Mouse (Mus musculus): ENCODE measurements around the gene Sgsm2.
A peak's percentile ranks its signal among the peaks of the same experiment; 100 is the strongest.

The Sgsm2 gene

GRCm38 (mm10) chr11:74880999-74881398 lies 15.9 kb downstream of the Sgsm2 start:
- no peak for DNase-seq

DNA sequence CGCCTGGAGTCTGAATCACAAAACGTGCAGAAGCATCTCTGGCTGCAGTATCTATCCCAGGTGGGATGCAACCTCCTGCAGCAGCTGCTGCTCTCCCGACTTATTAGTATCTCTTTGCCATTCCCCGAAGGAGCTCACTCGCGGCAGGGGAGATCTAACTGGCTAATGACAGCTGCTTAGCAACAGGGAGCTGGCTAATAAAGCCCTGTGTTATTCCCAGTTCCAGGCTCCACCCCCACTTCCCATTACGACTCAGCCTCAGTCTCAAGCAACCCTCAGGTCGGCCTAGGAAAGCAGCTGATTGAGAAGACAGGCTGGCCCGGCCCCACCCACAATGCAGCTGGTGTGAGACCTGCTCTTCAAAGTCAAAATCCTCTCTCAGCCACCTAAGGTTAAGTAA lies 20.1 kb downstream of the Sgsm2 start:
- DNase-seq, result peak; percentile 36

DNA sequence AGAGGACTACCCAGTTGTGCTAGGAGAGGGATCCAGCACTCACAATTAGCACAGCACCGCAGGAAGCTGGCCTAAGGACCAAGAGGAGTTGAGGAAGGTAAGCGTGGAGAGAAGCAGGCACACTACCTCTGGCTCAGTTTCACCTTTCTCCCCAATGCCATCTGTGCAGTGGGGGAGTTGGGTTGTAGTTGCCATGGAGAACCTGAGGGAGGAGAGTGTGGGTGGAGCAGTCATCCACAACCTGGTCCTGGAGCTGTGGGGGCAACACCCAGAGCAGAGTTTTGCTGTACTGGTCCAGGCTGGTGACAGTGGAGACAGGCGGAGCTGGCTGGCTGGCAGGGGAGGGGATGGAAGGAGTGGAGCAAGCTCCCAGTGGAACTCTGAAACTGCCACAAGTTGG lies 22.2 kb downstream of the Sgsm2 start:
- no peak for DNase-seq

- peak; percentile 26 for DNase-seq
Measured at GRCm38 (mm10) chr11:74870991-74871622, 25.8 kb downstream of the Sgsm2 start.

- no peak for DNase-seq
Measured at GRCm38 (mm10) chr11:74870544-74870943, 26.3 kb downstream of the Sgsm2 start.

- DNase-seq, result no peak
Measured at GRCm38 (mm10) chr11:74869603-74870002, 27.3 kb downstream of the Sgsm2 start.

DNA sequence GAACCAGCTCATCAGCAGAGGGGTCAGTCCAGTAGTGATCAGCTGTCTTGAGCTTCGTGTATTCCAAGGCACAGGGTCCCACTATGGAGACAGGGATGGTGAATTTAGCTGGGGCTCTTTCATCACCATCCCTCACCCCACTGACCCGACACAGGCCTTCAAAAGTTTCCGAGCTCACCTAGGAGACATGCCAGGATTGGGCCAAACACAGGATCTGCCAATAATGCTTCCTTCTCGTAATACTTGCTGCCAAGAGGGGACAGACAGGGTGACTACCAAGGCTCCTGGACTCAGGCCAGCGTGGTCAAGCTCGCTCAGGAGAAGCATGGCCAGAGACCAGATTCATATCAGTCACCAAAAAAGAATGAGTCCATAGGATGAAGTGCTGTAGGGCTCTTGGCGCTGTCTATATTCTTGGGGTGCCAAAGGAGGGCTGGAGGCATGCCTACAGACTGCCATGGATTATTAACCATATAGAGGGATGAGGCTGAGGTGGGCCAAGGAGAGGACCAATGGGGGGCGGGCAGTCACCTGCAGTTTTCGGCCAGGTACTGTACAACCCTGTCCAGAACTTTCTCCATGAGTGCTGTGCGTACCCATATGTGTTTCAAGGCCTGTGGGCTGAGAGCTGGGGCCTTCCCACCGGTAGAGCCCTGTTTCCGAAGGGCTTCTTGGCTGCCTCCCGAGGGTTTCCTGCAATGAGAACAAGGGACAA lies 28.7 kb downstream of the Sgsm2 start:
- no peak for DNase-seq

DNA sequence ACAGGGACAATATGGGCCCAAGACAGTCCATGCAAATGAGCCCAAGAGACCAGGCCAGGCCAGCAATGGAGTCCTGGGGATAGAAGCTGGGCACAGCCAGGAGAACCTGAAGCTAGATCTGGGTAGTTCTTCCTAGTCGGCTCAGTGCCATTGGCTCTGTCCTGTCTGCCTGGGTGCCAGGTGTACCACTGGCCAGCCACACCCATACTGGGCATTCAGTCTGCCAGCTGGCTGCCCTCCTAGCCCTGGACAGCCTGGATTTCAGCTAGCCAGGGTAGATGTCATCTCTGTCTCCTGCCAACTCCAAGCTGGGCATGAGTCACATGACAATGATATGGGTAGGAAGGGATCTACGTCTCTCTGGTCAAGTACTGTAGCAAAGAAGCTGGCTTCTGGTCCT lies 29.7 kb downstream of the Sgsm2 start:
- DNase-seq, result peak; percentile 9

GRCm38 (mm10) chr11:74866640-74867039 lies 30.2 kb downstream of the Sgsm2 start:
- DNase-seq, result peak; percentile 75

DNA sequence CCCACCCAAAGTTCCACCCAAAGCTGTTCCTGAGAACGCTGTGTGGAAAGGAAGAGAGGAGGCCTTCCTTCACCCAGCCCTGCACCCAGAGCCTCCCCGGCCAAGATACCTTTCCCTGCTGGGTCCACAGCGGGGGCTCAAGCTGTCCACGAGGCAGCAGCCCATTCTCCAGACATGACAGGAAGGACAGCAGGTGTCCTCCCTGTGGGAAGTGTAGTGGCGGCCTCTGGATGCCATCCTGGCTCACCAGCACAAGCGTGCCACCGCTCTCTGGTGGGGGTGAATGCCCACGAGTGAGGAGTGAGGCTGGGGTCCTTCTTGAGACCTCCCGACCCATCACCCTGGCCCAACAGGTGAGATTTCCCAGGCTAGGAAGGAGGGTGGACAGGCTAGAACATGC lies 31.6 kb downstream of the Sgsm2 start:
- DNase-seq, result no peak

DNA sequence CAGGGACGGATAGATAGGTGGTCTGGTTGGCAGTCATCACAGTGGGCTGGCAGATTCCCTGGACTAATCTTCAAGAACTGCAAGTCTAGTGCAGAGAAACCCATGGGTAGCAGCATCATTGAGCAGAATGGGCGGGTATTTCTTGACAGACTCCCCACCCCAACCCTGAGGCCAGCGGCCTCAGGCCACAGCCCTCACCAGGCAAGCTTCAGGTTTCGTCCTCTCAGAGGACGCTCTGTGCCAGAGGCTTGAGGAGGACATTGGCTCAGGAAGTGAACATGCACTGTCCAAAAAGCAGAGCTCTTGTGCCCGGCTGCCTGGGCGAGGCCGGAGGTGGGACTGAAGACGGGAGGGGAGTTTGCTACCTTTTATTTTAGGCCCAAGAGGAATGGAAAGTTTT lies 32.4 kb downstream of the Sgsm2 start:
- DNase-seq, result no peak

DNA sequence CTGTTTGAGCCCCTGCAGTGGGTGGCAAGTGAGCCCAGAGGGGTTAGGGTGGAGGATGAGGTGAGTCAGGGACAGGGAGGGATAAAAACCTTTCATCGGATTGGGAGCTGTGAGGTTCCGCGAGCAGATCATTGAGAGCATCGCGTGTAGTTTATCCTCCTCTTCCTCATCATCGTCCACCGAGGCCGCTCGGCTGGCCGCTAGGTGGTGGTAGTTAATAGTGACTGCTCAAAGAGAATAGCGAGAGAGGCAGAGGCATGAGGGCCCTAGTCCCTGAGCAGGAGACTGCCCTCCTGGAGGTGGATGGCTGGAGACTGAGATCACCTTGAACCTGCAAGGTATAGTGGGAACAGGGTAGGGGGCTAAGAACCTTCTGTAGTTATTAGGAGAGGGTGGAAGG lies 33.4 kb downstream of the Sgsm2 start:
- peak; percentile 53 for DNase-seq

GRCm38 (mm10) chr11:74862129-74862528 lies 34.7 kb downstream of the Sgsm2 start:
- no peak for DNase-seq

- no peak for DNase-seq
Measured at GRCm38 (mm10) chr11:74857756-74858155, 39.1 kb downstream of the Sgsm2 start.

- no peak for DNase-seq
Measured at GRCm38 (mm10) chr11:74850998-74851661, 45.7 kb downstream of the Sgsm2 start.

GRCm38 (mm10) chr11:74847919-74848521 lies 48.8 kb downstream of the Sgsm2 start:
- DNase-seq, result peak; percentile 85

GRCm38 (mm10) chr11:74845784-74846183 lies 51.1 kb downstream of the Sgsm2 start:
- no peak for DNase-seq

DNA sequence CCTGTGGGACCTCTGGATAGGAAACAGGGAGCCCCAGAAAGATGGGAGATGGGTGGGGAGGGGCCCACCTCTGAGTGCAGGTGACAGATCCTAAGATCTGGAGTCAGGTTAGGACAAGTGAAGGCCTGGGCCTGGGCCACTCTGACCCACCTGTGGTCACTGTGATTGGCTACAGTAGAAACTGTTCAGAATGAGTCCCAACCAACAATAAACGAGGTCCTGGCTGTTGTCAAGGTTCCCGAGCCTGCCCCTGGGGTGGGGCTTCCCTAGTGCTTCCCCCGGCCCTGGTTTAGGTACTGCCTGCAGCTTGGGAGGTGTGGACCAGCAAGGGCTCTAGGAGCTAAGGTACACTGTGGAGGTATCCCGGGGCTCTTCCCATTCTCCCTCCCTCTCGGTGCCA lies 53.1 kb downstream of the Sgsm2 start:
- DNase-seq, result no peak

DNA sequence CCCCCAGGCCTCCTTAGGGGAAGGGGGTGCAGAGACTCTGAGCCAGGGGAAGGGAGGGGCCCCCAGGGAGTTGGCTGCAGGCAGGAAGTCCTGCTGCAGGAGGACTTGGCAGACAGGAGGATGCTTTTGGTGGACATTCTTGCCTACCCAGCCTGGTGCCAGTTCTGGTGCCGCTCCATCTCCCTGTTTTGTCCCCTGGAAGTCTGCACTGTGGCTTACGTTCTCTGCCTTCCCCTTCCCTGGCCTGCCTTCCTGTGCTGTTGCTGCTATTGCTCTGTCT lies 53.5 kb downstream of the Sgsm2 start:
- no peak for DNase-seq

DNA sequence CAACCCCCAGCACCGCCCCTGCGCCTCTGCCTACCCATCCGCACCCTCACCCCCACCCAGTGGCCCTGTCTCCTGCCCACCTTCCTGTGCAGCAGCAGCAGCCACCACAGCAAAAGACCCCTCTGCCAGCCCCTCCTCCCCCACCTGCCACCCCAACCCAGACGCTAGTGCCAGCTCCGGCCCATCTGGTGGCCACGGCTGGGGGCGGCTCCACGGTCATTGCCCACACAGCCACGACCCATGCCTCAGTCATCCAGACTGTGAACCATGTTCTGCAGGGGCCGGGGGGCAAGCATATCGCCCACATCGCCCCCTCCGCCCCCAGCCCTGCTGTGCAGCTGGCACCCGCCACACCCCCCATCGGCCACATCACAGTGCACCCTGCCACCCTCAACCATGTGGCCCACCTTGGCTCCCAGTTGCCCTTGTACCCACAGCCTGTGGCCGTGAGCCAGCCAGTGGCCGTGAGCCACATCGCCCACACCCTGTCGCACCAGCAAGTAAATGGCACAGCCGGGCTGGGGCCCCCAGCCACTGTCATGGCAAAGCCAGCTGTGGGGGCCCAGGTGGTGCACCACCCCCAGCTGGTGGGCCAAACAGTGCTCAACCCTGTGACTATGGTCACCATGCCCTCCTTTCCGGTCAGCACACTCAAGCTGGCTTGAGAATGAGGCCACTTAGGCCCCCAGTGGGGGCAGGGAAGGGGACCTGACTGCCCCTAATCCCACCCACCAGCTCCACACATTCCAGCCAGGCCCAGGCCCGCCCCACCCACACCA lies 54.0 kb downstream of the Sgsm2 start:
- no peak for DNase-seq

- no peak for DNase-seq
Measured at GRCm38 (mm10) chr11:74842045-74842444, 54.8 kb downstream of the Sgsm2 start.

DNA sequence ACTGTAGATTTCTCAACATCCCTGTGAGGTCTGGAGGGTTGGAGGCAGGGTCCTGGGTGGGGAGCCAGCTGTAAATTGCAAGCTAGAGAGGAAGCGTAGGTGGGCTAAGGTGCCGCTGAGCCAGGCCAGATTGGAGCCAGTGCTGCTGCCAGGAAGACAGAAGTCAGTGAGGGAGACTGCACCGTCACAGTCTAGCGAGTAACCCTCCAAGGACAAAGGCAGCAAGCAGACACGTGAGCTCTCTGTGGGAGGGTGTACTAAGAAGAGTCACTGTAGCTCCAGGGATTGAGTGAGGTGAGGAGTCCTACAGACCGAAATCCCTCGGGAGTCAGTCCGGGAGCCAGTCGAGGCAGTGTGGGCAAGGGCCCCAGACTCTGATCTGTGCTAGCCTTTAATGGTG lies 55.5 kb downstream of the Sgsm2 start:
- DNase-seq, result no peak

- no peak for DNase-seq
Measured at GRCm38 (mm10) chr11:74840739-74841138, 56.1 kb downstream of the Sgsm2 start.
